Mouse (Mus musculus) forebrain, postnatal 0 days (tissue): Measurements from ENCODE around the gene Notch1. TPM values are rescaled to one million over a fixed set of nuclear protein-coding genes. Genes with fewer than 3 reads are reported as not detected.
A peak's percentile ranks its signal among the peaks of the same experiment; 100 is the strongest.

Experiments used
- ATAC-seq: fragments of 200-750 bp; cut with Nextera tagmentation; 2 replicates; pipeline ENCODE4 v1.8.0; 2017; ENCODE audit warnings: mild to moderate bottlenecking, moderate library complexity
- DNase-seq: peaks from one replicate; pipeline ENCODE4 v3.0.0-alpha.2; 2015
- H3K27ac ChIP-seq: fragments of 300-500 bp; sonication (generic); 2 replicates; pipeline ENCODE4 v1.5.1; 2014; ENCODE audit warnings: low read depth, mild to moderate bottlenecking, antibody characterized with exemption, low read length, moderate library complexity, mixed read lengths
- H3K27me3 ChIP-seq: fragments of 300-500 bp; sonication (generic); 2 replicates; pipeline ENCODE4 v1.6.1; 2014; ENCODE audit warnings: mild to moderate bottlenecking, low read length, mixed read lengths; ENCODE audit not compliant: insufficient read depth
- H3K36me3 ChIP-seq: fragments of 300-500 bp; sonication (generic); 2 replicates; pipeline ENCODE4 v1.6.1; 2014; ENCODE audit warnings: mild to moderate bottlenecking, moderate library complexity; ENCODE audit not compliant: insufficient read depth
- H3K4me1 ChIP-seq: fragments of 300-500 bp; sonication (generic); 2 replicates; pipeline ENCODE4 v1.6.1; 2014; ENCODE audit warnings: antibody characterized with exemption; ENCODE audit not compliant: insufficient read depth
- H3K4me2 ChIP-seq: fragments of 300-500 bp; sonication (generic); 2 replicates; pipeline ENCODE4 v1.6.1; 2014; ENCODE audit warnings: low read depth, mild to moderate bottlenecking, moderate library complexity
- H3K4me3 ChIP-seq: fragments of 300-500 bp; sonication (generic); 2 replicates; pipeline ENCODE4 v1.5.1; 2014; ENCODE audit warnings: low read depth, low read length, mixed read lengths
- H3K9ac ChIP-seq: fragments of 300-500 bp; sonication (generic); 2 replicates; pipeline ENCODE4 v1.6.1; 2014; ENCODE audit warnings: mild to moderate bottlenecking
- H3K9me3 ChIP-seq: fragments of 300-500 bp; sonication (generic); 2 replicates; pipeline ENCODE4 v1.6.1; 2016; ENCODE audit warnings: low read length
- CTCF ChIP-seq: sonication (generic); IDR thresholded peaks from 2 replicates; pipeline ENCODE4 v1.5.1; 2016; ENCODE audit warnings: antibody characterized with exemption, control low read depth, low read depth
- WGBS: fragments of 180-500 bp; shearing (Covaris S2); extraction: QIAGEN DNeasy Blood & Tissue Kit; methylation state at CpG from one replicate; pipeline ENCODE4 v1.1.7; 2014; 5-methylcytosine and 5-hydroxymethylcytosine counted together
- polyA plus RNA-seq: library from polyadenylated mRNA; unstranded; fragments of >200 nt; fragmentation: Nextera tagmentation; extraction: Ambion mirVana; gene quantifications from 2 replicates; pipeline ENCODE4 v1.2.1, GENCODE M21; 2015
- total RNA-seq: library from RNA; depleted of rRNA; stranded (reverse); fragments of >200 nt; gene quantifications from 2 replicates; pipeline ENCODE4 v1.2.3, GENCODE M21; 2014

Gene Notch1
- total and polyA plus RNA-seq, 2 experiments from 2014 or later = 6.8 to 38.7 TPM

DNA sequence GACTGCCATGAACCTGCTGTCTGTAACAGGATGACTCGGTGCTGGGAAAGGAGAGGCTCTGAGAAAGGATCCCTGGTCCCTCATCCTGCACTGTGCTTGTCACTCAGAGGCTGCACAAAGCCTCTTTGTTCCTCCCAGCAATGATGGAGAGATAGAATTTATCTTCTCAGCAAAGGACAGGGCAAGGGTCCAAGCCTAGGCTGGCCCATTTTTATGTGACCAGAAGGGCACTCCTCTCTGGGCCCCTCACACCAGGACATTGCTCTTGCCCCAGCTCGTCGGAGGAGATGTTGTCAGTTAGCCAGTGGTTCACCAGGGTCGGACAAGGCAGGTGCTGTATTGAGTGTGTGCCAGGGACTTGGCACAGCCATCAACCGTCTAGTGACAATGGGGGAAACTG, 16.8 kb upstream of the Notch1 start:
- DNase-seq (no peak), ATAC-seq (peak; percentile 55; the same call in 1 of the 2 replicates)
- WGBS = 9% methylated on average over 5 of the region's 5 CpGs
- 0 out of 2 replicates have a peak overlapping the region, but pooled peaks have one; percentile 40 for H3K27ac ChIP-seq
- H3K4me1 ChIP-seq = no peaks in the 10 kb centered on the region
- no peak overlapping the region for H3K4me2 ChIP-seq
- H3K9me3 ChIP-seq = no peaks in the 10 kb centered on the region
- H3K4me3 ChIP-seq = no peak overlapping the region
- no peak for TF ChIP-seq CTCF
- H3K36me3 ChIP-seq = no peaks in the 10 kb centered on the region
- H3K27me3 ChIP-seq = no peaks in the 10 kb centered on the region
- no peak overlapping the region for H3K9ac ChIP-seq

- Histone ChIP-seq H3K4me1 (no peaks in the 10 kb centered on the region), H3K27ac (no peak overlapping the region), H3K27me3 (no peaks in the 10 kb centered on the region), H3K36me3 (no peaks in the 10 kb centered on the region), H3K4me2 (no peak overlapping the region), H3K4me3 (no peak overlapping the region), H3K9ac (no peak overlapping the region), H3K9me3 (no peaks in the 10 kb centered on the region)
- DNase-seq = no peak
- no peak for ATAC-seq
- WGBS = 48% methylated on average over 6 of the region's 6 CpGs
- TF ChIP-seq CTCF = no peak
These were observed 15.4 kb upstream of the Notch1 start for GRCm38 (mm10) chr2:26531829-26532228.

GRCm38 (mm10) chr2:26529881-26530280, 13.4 kb upstream of the Notch1 start:
- no peak for DNase-seq
- Histone ChIP-seq H3K4me1 (no peaks in the 10 kb centered on the region), H3K9ac (no peak overlapping the region), H3K27ac (no peak overlapping the region), H3K36me3 (no peaks in the 10 kb centered on the region), H3K27me3 (no peaks in the 10 kb centered on the region), H3K4me2 (no peak overlapping the region), H3K4me3 (no peak overlapping the region), H3K9me3 (no peaks in the 10 kb centered on the region)
- ATAC-seq = no peak
- WGBS = 91% methylated on average over 3 of the region's 3 CpGs
- no peak for TF ChIP-seq CTCF

GRCm38 (mm10) chr2:26529221-26529805, 12.8 kb upstream of the Notch1 start:
- H3K36me3 ChIP-seq = no peaks in the 10 kb centered on the region
- H3K27ac ChIP-seq = no peak overlapping the region
- H3K9me3 ChIP-seq = no peaks in the 10 kb centered on the region
- WGBS = 55% methylated on average over 4 of the region's 4 CpGs
- ATAC-seq = no peak
- no peak for DNase-seq
- no peak overlapping the region for H3K4me2 ChIP-seq
- H3K27me3 ChIP-seq = no peaks in the 10 kb centered on the region
- no peaks in the 10 kb centered on the region for H3K4me1 ChIP-seq
- H3K4me3 ChIP-seq = no peak overlapping the region
- no peak for TF ChIP-seq CTCF
- no peak overlapping the region for H3K9ac ChIP-seq

- H3K36me3 ChIP-seq = no peaks in the 10 kb centered on the region
- H3K9me3 ChIP-seq = no peaks in the 10 kb centered on the region
- H3K27me3 ChIP-seq = no peaks in the 10 kb centered on the region
- H3K9ac ChIP-seq = no peak overlapping the region
- ATAC-seq (no peak), DNase-seq (no peak)
- no peak overlapping the region for H3K4me2 ChIP-seq
- no peaks in the 10 kb centered on the region for H3K4me1 ChIP-seq
- 48% methylated on average over 11 of the region's 11 CpGs for WGBS
- H3K27ac ChIP-seq = no peak overlapping the region
- no peak for TF ChIP-seq CTCF
- no peak overlapping the region for H3K4me3 ChIP-seq
These were observed 10.2 kb upstream of the Notch1 start for GRCm38 (mm10) chr2:26526443-26527257.

DNA sequence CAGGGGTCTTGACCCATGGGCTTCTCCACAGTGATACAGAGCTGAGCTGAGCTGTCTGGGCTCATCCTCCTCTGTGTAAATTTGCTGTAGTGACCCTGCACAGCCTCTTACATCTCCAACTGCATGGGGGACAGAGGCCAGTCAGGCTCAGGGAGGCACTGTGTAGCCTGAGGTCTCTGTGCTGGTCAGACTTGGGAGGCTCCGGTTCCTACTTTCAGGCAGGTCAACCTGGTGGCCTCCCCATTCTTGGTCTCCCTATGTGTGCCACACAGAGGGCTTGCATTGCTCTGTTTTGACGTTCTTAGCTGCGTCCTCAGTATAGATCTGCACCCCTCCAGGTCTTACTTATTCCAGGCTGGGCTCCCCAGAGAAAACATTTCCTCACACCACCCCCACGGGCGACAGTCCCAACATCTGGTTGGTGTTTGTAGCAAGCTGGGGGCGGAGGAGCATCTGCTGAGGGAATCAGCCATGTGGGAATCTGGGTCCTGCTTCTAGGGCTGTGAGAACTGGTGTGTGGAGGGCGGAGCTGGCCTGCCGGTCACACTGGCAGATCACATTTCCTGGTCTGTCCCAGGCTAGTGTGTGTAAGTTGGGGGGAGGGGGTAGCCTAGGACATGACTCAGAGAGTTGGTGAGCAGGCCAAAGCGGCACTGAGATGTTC, 9.0 kb upstream of the Notch1 start:
- Histone ChIP-seq H3K36me3 (no peaks in the 10 kb centered on the region), H3K4me1 (no peaks in the 10 kb centered on the region), H3K9me3 (no peaks in the 10 kb centered on the region), H3K27me3 (no peaks in the 10 kb centered on the region), H3K9ac (no peak overlapping the region), H3K4me2 (no peak overlapping the region), H3K4me3 (no peak overlapping the region), H3K27ac (no peak overlapping the region)
- TF ChIP-seq CTCF = no peak
- ATAC-seq = no peak
- WGBS = 60% methylated on average over 9 of the region's 9 CpGs
- DNase-seq = no peak

GRCm38 (mm10) chr2:26522327-26522726, 5.9 kb upstream of the Notch1 start:
- DNase-seq = no peak
- no peak overlapping the region for H3K27ac ChIP-seq
- ATAC-seq = no peak
- no peak for TF ChIP-seq CTCF
- no peak overlapping the region for H3K9ac ChIP-seq
- H3K4me2 ChIP-seq = no peak overlapping the region
- no peaks in the 10 kb centered on the region for H3K36me3 ChIP-seq
- no peaks in the 10 kb centered on the region for H3K27me3 ChIP-seq
- H3K4me1 ChIP-seq = no peaks in the 10 kb centered on the region
- WGBS = 93% methylated on average over 4 of the region's 4 CpGs
- no peak overlapping the region for H3K4me3 ChIP-seq
- H3K9me3 ChIP-seq = no peaks in the 10 kb centered on the region
